Mouse (Mus musculus) v-Abl transformed pro-B cells (cell line): Measurements from ENCODE around the gene Tuft1.
"Not testable (repeated sequence)": the region's sequence is repeated elsewhere in the genome, so short reads cannot be mapped to it uniquely, and the experiment has no call there.

ENCODE experiments used
- in situ Hi-C, 2 experiments: fragments of 400-800 bp; cut with MboI; formaldehyde crosslinking; loops; one replicate each; pipeline ENCODE4 v1.15.1; 2025; ENCODE audit not compliant: unreplicated experiment in 2 of 2

Tuft1 gene

DNA sequence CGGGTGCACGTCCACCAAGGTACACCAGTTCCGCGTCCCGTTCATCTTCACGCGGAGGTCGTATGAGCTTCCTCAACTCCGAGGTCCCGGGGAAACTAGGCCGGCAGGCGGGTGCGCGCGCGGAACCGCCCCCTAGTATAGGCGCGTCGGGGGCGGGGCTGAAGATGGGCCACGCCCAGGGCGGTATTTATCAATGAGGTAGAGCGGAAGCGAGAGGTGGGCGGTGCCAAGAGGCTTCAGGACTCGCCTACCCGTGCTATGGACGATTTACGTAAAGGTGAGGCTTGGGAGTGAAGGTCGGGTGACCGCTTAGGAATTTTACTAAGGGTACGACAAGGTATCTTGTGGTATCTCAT is at the start of gene Tuft1:
Tuft1 (minus strand) TSS at position 133 of the 356 bp plus-strand sequence.
- in situ Hi-C loops, result not testable (repeated sequence)

DNA sequence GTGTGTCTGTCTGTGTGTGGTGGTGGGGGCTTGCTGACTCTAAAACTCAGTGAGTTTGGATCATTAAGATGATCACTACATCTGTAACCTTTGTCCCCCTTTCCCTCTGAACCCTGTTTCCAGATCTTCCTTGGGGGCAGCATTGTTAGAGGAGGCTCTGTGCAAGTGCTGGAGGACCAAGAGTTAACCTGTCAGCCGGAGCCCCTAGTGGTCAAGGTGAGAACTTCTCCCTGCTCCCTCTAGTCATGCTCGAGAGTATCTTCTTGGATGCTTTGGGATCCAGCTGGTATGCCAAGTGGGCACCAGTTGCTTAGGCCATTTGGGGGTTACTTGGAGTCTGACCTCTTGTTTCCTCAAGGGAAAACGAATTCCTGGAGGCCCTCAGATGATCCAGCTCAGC is 44.7 kb upstream of the Tuft1 start:
- in situ Hi-C loops, result not testable (repeated sequence)

DNA sequence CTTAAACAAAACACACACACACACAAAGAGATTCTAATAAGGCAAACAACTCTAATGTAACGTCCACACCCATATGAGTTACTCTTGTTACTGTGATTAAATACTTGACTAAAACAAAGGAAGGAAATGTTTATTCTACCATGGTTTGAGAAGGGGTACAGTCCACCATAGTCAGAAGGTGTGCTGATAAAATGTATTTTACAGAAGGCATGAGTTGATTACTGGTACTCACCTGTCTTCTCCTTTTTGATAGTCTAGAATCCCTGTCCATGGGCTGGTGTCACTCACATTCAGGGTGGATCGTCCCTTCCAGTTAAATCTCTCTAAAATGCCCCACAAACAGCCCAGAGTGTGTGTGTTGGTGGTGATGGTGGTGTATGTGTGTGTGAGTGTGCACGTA is 44.2 kb upstream of the Tuft1 start:
- in situ Hi-C loops, result no loop called here

DNA sequence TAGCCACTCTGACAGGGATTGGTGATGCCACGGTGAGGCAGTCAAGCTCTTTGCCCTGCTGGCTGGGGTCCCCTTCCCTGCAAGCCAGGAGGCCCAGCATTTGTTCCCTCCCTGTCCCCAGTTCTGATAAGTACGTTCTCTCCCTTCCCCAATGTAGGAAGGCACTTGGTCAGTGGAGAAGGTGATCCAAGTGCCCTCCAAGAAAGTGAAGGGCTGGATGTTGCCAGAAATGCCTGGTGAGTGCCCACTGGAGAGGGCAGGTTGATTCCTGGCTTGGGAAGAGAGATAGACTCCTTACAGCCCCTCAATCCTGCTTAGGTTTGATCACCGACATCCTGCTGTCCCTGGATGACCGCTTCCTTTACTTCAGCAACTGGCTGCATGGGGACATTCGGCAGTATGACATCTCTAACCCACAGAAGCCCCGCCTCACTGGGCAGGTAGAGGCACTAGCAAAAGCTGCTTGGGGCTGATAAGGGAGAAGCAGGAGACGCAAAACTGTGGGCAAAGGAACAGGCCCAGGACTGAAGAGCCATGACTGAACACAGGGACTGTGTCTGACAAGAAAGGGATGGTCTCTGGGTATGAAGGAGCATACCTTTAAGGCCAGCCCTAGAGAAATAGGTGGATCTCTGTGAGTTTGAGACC is 43.6 kb upstream of the Tuft1 start:
- in situ Hi-C loops, result not testable (repeated sequence)

DNA sequence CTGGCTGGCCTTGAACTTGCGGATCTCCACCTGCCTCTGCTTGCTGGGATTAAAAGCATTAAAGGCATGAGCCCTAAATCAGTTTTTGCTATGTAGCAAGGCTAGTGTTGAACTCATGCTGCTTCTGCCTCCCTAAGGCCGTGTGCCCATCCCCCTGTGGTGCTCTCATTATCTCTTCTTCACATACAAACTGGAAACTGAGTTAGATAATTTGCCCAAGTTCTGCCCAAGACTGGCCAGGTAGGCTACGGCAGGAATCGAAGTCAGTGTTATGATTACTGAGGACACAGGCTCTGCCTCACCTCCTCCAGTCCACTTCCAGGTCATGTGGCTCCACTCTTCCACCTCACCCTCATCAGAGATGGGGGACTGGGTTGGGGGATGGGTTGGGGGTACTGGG is 37.6 kb upstream of the Tuft1 start:
- in situ Hi-C loops, result not testable (repeated sequence)

GRCm38 (mm10) chr3:94695591-94695990 is 36.9 kb upstream of the Tuft1 start:
- in situ Hi-C loops, result not testable (repeated sequence)

GRCm38 (mm10) chr3:94693874-94694273 is 35.2 kb upstream of the Tuft1 start:
- in situ Hi-C loops, result not testable (repeated sequence)

- in situ Hi-C loops, result no loop called here
Measured at GRCm38 (mm10) chr3:94693329-94693825, 34.7 kb upstream of the Tuft1 start, which contains the start of gene Selenbp2. Gene Selenbp2, plus strand, starts transcription at chr3:94693556.

- in situ Hi-C loops, result not testable (repeated sequence)
Measured at GRCm38 (mm10) chr3:94691694-94692093, 33.0 kb upstream of the Tuft1 start.

GRCm38 (mm10) chr3:94690616-94691247 is 32.1 kb upstream of the Tuft1 start:
- in situ Hi-C loops, result no loop called here

- in situ Hi-C loops, result not testable (repeated sequence)
Measured at GRCm38 (mm10) chr3:94690162-94690561, 31.5 kb upstream of the Tuft1 start.

GRCm38 (mm10) chr3:94689195-94689594 is 30.5 kb upstream of the Tuft1 start:
- in situ Hi-C loops, result not testable (repeated sequence)

- in situ Hi-C loops, result not testable (repeated sequence)
Measured at GRCm38 (mm10) chr3:94688698-94689097, 30.0 kb upstream of the Tuft1 start.

DNA sequence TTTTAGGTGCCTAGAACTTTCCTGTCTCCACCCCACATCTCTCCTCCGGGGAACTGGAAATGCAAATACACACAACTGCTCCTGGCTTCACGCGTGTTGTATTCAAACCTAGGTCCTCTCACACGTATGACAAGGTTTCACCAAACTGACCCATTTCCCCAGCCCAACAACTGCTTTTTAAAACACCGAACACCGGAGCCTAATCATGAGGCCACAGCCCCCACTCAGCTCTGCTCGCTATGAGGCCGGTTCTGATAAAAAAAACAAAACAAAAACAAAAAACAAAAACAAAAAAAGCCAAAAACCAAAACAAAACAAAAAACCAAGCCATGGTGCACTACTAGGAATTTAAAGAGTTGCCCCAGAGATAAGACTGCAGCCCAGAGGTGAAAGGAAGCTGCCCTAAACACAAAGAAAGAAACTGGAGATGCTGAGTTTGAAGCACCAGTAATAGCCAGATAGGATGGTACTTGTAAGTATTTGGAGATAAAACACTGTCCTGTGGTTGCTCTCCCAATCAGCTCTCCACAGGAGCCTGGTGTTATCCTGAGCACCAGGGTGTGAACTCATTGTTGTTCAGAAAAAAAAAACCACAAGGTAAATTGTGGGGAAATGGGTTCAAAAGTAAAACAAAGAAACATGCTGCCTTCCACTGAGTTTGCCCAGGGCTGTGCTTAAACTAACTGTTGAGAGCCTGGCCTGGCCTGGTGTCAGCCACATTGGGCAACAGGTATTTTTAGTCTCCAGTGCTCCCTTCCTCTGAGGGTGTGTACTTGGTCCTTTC is 27.5 kb upstream of the Tuft1 start:
- in situ Hi-C loops, result not testable (repeated sequence)

DNA sequence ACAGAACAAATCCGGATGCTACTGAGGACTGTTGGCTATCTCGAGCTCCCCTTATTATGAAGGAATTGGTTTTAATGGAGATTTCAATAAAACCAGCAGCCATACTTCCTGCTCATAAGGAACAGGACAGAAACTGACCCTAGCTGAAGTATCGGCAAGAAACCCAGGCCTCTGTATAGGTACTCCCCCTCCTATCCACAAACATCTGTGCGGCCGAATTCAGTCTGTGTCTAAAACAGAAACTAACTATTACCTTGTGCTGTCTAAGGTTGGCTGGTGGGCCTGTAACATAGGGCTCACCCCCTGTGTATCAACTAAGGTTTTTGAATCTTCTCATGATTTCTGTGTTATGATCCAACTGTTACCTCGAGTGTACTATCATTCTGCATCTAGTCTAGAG is 25.0 kb upstream of the Tuft1 start:
- in situ Hi-C loops, result no loop called here

DNA sequence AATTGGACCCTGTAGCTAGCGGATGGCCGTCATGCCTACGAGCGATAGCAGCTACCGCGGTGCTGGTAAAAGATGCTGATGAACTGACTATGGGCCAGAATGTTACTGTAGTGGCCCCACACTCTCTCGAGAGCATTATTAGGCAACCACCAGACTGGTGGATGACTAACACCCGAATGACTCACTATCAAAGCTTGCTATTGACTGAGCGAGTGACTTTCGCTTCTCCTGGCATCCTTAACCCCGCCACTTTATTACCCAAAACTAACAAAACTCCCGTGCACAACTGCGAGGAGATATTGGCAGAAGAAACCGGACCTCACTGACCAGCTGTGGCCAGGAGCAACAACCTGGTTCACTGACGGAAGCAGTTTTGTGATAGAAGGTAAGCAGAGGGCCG is 22.1 kb upstream of the Tuft1 start:
- in situ Hi-C loops, result no loop called here

- in situ Hi-C loops, result not testable (repeated sequence)
Measured at GRCm38 (mm10) chr3:94680032-94680431, 21.4 kb upstream of the Tuft1 start.

GRCm38 (mm10) chr3:94679351-94679841 is 20.7 kb upstream of the Tuft1 start:
- in situ Hi-C loops, result no loop called here

- in situ Hi-C loops, result not testable (repeated sequence)
Measured at GRCm38 (mm10) chr3:94675101-94675500, 16.4 kb upstream of the Tuft1 start.

GRCm38 (mm10) chr3:94665896-94666295 is 7.2 kb upstream of the Tuft1 start:
- in situ Hi-C loops, result not testable (repeated sequence)
